Mouse (Mus musculus) lung, embryonic 16.5 days (tissue): ENCODE results near the gene Slc5a5. TPM values are rescaled to one million over a fixed set of nuclear protein-coding genes. Genes with fewer than 3 reads are reported as not detected.
"Not testable (repeated sequence)": the region's sequence is repeated elsewhere in the genome, so short reads cannot be mapped to it uniquely, and the experiment has no call there.

Source experiments
- ATAC-seq: fragments of 200-750 bp; cut with Nextera tagmentation; 2 replicates; pipeline ENCODE4 v1.8.0; 2017; ENCODE audit warnings: low read depth, mild to moderate bottlenecking, moderate library complexity
- H3K27ac ChIP-seq: fragments of 300-500 bp; sonication (generic); 2 replicates; pipeline ENCODE4 v1.5.1; 2014; ENCODE audit warnings: mild to moderate bottlenecking, control low read depth, low read length
- H3K27me3 ChIP-seq: fragments of 300-500 bp; sonication (generic); 2 replicates; pipeline ENCODE4 v1.6.1; 2014; ENCODE audit warnings: low read depth, low read length, mixed read lengths; ENCODE audit not compliant: control insufficient read depth, insufficient read depth
- H3K36me3 ChIP-seq: fragments of 300-500 bp; sonication (generic); 2 replicates; pipeline ENCODE4 v1.6.1; 2014; ENCODE audit warnings: low read length; ENCODE audit not compliant: control insufficient read depth, insufficient read depth
- H3K4me1 ChIP-seq: fragments of 300-500 bp; sonication (generic); replicated peaks from 2 replicates; pipeline ENCODE4 v1.6.1; 2014; ENCODE audit warnings: low read length, mixed read lengths; ENCODE audit not compliant: control insufficient read depth, insufficient read depth
- H3K4me2 ChIP-seq: fragments of 300-500 bp; sonication (generic); 2 replicates; pipeline ENCODE4 v1.6.1; 2014; ENCODE audit warnings: low read depth, low read length, control low read depth
- H3K4me3 ChIP-seq: fragments of 300-500 bp; sonication (generic); 2 replicates; pipeline ENCODE4 v1.5.1; 2014; ENCODE audit warnings: mild to moderate bottlenecking, low read length, control low read depth
- H3K9ac ChIP-seq: fragments of 300-500 bp; sonication (generic); 2 replicates; pipeline ENCODE4 v1.6.1; 2014; ENCODE audit warnings: low read length, control low read depth
- H3K9me3 ChIP-seq: fragments of 300-500 bp; sonication (generic); 2 replicates; pipeline ENCODE4 v1.6.1; 2016; ENCODE audit warnings: low read length; ENCODE audit not compliant: control insufficient read depth
- WGBS: fragments of 180-500 bp; shearing (Covaris S2); extraction: QIAGEN DNeasy Blood & Tissue Kit; methylation state at CpG from one replicate; pipeline ENCODE4 v1.1.7; 2014; 5-methylcytosine and 5-hydroxymethylcytosine counted together
- polyA plus RNA-seq: library from polyadenylated mRNA; unstranded; fragments of >200 nt; fragmentation: Nextera tagmentation; extraction: Ambion mirVana; gene quantifications from 2 replicates; pipeline ENCODE4 v1.2.1, GENCODE M21; 2015

Slc5a5 gene
- polyA plus RNA-seq, 1 experiment from 2014 or later: 0.13 TPM

DNA sequence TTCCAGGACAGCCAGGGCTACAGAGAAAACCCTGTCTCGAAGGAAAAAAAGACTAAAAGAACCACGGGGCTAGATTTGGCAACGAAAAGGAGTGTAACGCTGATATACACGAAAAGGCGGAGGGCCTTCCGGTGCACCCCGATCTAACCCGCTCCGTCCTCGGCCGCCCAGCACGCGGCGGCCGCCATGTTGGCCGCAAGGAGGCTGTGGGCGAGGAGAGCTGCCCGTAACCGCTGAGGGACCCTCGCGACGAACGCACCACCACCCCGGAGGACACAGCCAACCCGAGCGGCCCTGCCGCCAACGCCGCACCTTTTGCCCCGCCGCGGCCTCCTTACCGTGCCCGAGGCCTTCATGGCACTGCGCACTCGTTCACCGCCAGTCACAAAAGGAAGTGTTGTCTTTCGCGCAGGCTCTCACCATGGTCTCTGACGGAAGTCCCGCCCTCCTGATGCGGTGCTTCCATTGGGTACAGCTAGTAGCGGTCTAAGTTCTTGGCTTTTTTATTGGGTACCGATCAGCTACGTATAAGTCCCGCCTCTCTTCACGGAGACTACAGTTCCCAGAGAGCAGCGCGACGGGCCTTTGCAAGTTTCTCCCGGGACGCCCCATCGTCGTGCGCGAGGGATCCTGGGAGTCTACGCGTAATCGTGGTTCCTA, 4.6 kb upstream of the Slc5a5 start, which contains the start of gene Rpl18a:
TSS of gene Rpl18a (minus strand) at position 392 of the 660 bp plus-strand sequence.
- Histone ChIP-seq H3K4me3 (peak within 1 kb of the TSS; percentile 83), H3K27me3 (peaks cover 16% of the 10 kb centered on the region), H3K4me2 (peak within 1 kb of the TSS; percentile 94), H3K9me3 (no peaks in the 10 kb centered on the region), H3K27ac (peak within 1 kb of the TSS; percentile 82), H3K9ac (peak within 1 kb of the TSS; percentile 94), H3K4me1 (peaks cover 19% of the 10 kb centered on the region), H3K36me3 (peaks cover 18% of the 10 kb centered on the region)
- WGBS: under 1% methylated on average over 60 of the region's 60 CpGs
- ATAC-seq: peak; percentile 98

GRCm38 (mm10) chr8:70896316-70897020, 3.9 kb upstream of the Slc5a5 start:
- Histone ChIP-seq H3K4me1 (peaks cover 21% of the 10 kb centered on the region), H3K9me3 (no peaks in the 10 kb centered on the region), H3K9ac (peak overlapping the region; percentile 94), H3K27me3 (peaks cover 23% of the 10 kb centered on the region), H3K4me3 (peak overlapping the region; percentile 83), H3K36me3 (peaks cover 18% of the 10 kb centered on the region), H3K4me2 (peak overlapping the region; percentile 94), H3K27ac (peak overlapping the region; percentile 33; the same call in 1 of the 2 replicates)
- 3% methylated on average over 25 of the region's 25 CpGs for WGBS
- ATAC-seq: no peak

DNA sequence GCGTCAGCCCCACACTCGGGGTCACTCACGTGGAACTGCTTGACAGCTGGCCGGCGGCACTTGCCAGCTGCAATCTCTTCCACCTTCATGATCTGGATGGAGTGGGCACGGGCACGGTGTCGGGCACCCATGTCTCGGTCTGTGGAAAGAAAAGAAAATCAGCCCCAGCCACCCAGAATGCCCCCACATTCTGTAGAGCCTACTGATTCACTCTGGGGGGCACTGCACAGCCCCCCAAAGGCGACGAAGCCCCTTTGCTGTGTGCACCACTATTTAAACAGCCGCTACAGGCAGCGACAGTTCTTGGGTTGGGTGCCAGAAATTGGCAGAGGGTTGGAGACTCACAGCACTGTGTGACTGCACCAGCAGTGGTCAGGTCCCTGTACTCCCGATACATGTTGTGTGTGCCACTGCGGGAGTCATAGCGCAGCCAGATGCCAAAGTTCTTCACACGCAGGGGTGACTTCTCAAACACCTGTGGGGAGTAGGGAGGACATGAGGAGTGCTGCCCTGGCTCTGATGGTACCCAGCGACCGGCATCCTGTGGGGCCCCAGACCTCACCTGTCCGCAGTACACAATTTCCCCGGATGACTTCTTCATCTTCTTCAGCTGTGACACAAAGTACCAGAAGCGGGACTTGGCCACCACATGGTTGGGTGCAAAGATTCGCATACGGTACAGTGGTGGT, 3.2 kb upstream of the Slc5a5 start:
- peaks cover 18% of the 10 kb centered on the region for H3K36me3 ChIP-seq
- 78% methylated on average over 21 of the region's 24 CpGs for WGBS
- H3K9ac ChIP-seq: peak overlapping the region; percentile 94
- peak overlapping the region; percentile 83 for H3K4me3 ChIP-seq
- H3K4me2 ChIP-seq: peak overlapping the region; percentile 94
- ATAC-seq, H3K27ac ChIP-seq, H3K9me3 ChIP-seq: not testable (repeated sequence)
- H3K4me1 ChIP-seq: peaks cover 21% of the 10 kb centered on the region
- peaks cover 30% of the 10 kb centered on the region for H3K27me3 ChIP-seq

DNA sequence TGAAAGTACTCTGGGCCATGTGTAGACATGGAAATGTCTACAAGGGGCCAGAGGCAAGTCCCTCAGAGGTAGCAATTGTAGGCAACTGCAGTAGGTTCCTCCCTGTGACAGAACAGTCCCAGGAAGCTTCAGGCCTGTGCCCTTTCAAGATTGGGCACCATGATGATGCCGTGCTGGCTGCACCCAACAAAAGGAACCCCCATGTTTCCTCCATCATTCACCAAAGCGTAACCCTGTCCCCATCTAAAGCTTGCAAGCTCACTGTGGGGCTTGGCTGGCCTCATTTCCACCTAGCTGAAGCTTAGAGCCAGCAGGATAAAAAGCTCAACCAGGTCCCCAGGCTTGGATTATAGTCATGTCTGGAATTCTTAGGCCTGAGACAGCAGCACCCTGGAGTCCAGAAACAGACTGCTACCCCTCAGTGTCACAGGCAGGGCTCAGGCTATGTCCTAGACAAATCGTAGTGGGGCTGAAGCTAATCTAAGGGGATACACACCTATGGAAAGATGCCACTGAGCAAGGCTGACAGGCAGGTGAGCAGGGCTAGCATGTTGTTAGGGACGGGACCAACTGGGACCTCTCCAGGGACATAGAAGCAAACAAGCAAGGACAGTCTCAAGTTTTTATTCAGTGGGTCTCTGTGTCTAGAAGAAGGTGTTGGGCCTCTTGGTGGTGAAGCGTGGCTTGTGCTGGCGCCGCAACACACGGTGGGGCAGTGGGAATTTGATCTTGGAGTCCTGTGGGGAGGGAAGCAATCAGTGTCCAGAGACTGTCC, 2.4 kb upstream of the Slc5a5 start:
- H3K27me3 ChIP-seq: peaks cover 34% of the 10 kb centered on the region
- no peak for ATAC-seq
- H3K4me1 ChIP-seq: peaks cover 21% of the 10 kb centered on the region
- H3K9me3 ChIP-seq: no peaks in the 10 kb centered on the region
- no peak overlapping the region for H3K9ac ChIP-seq
- WGBS: 80% methylated on average over 8 of the region's 8 CpGs
- H3K4me2 ChIP-seq: no peak overlapping the region
- H3K4me3 ChIP-seq: no peak overlapping the region
- H3K27ac ChIP-seq: no peak overlapping the region
- H3K36me3 ChIP-seq: peaks cover 18% of the 10 kb centered on the region

GRCm38 (mm10) chr8:70894385-70894720, 1.8 kb upstream of the Slc5a5 start:
- Histone ChIP-seq H3K4me1 (peaks cover 21% of the 10 kb centered on the region), H3K9me3 (no peaks in the 10 kb centered on the region), H3K4me3 (no peak overlapping the region), H3K36me3 (peaks cover 18% of the 10 kb centered on the region), H3K27me3 (peaks cover 34% of the 10 kb centered on the region), H3K4me2 (no peak overlapping the region), H3K27ac (no peak overlapping the region), H3K9ac (no peak overlapping the region)
- no peak for ATAC-seq
- 55% methylated on average over 2 of the region's 2 CpGs for WGBS

- no peaks in the 10 kb centered on the region for H3K9me3 ChIP-seq
- peaks cover 34% of the 10 kb centered on the region for H3K27me3 ChIP-seq
- no peak overlapping the region for H3K27ac ChIP-seq
- WGBS: 31% methylated on average over 12 of the region's 12 CpGs
- H3K4me2 ChIP-seq: no peak overlapping the region
- peaks cover 21% of the 10 kb centered on the region for H3K4me1 ChIP-seq
- no peak overlapping the region for H3K4me3 ChIP-seq
- no peak overlapping the region for H3K9ac ChIP-seq
- peaks cover 18% of the 10 kb centered on the region for H3K36me3 ChIP-seq
- ATAC-seq: no peak
Measured at GRCm38 (mm10) chr8:70893656-70894384, 1.3 kb upstream of the Slc5a5 start.

DNA sequence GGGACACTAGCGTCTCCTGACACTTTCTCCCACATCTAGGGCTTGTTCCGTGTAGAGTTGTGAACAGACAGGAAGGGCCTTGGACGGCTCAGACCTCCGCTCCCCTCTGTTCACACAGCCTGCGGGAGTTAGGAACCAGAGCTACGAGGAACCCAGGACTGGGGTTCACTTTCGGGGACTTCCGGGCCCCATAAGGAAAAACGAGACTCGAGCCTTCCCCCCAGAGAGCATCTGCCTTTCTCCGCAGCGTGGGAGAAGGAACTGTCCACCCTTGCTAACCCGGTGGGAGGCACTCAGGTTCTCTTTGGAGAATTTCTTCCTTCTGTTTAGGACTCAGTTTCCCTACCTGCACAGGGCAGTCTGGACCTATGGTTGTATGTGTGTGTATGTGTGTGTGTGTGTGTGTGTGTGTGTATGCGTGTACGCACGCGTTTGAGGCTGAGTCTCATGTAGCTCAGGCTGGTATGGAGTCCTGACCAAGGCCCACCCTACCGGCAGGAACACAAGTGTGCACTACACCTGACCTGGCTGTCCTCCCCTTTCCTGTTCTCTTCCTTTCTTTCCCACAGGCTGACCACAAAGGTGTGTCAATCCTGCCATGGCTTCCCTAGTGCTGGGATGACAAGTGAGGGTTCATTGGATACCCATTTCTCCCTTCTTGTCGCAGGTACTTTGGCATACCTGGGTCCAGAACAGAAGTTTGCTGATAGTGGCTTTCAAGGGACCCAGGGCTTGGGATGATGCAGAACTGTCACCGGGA, 519 bp upstream of the Slc5a5 start:
- Histone ChIP-seq H3K4me3 (peak overlapping the region; percentile 24), H3K36me3 (peaks cover 18% of the 10 kb centered on the region), H3K9ac (peak overlapping the region; percentile 33; the same call in 1 of the 2 replicates), H3K4me1 (peaks cover 17% of the 10 kb centered on the region), H3K9me3 (no peaks in the 10 kb centered on the region), H3K4me2 (peak overlapping the region; percentile 51), H3K27ac (no peak overlapping the region), H3K27me3 (peaks cover 34% of the 10 kb centered on the region)
- ATAC-seq: no peak
- 22% methylated on average over 20 of the region's 20 CpGs for WGBS

GRCm38 (mm10) chr8:70891356-70891755, 1.2 kb downstream of the Slc5a5 start:
- peak; percentile 46 for ATAC-seq
- 7% methylated on average over 21 of the region's 21 CpGs for WGBS
- H3K4me2 ChIP-seq: peak overlapping the region; percentile 25; the same call in 1 of the 2 replicates

More at GRCm38 (mm10) chr8:70891356-70891755, 1.2 kb downstream of the Slc5a5 start:
- H3K4me3 ChIP-seq: no peak overlapping the region
- peaks cover 16% of the 10 kb centered on the region for H3K4me1 ChIP-seq
- H3K36me3 ChIP-seq: peaks cover 18% of the 10 kb centered on the region
- no peak overlapping the region for H3K27ac ChIP-seq
- H3K9me3 ChIP-seq: no peaks in the 10 kb centered on the region
- H3K9ac ChIP-seq: no peak overlapping the region
- peaks cover 34% of the 10 kb centered on the region for H3K27me3 ChIP-seq
